Mouse (Mus musculus): ENCODE results near the gene Phlda3. TPM values are rescaled to one million over a fixed set of nuclear protein-coding genes. Genes with fewer than 3 reads are reported as not detected.

Gene Phlda3
- polyA plus RNA-seq, 1 experiment, result 7.6 TPM

GRCm38 (mm10) chr1:135807546-135807945 lies 41.6 kb downstream of the Phlda3 start:
- 73% methylated on average over 10 of the region's 10 CpGs for WGBS
- H3K4me3 ChIP-seq (replicated peaks; ENCODE audit: control insufficient read depth, low read depth, low read length), result no peak overlapping the region
- TF ChIP-seq CTCF (IDR thresholded peaks at IDR 0.05; ENCODE audit: control insufficient read depth, insufficient read depth, low read length) (no peak), POLR2A (IDR thresholded peaks at IDR 0.05; ENCODE audit: borderline replicate concordance, control insufficient read depth, low read depth, low read length) (no peak)
- H3K27ac ChIP-seq (ENCODE audit: control insufficient read depth, insufficient read depth, low read depth, low read length, poor library complexity), result no peak overlapping the region
- H3K4me1 ChIP-seq (ENCODE audit: control insufficient read depth, insufficient read depth, low read length), result no peaks in the 10 kb centered on the region

DNA sequence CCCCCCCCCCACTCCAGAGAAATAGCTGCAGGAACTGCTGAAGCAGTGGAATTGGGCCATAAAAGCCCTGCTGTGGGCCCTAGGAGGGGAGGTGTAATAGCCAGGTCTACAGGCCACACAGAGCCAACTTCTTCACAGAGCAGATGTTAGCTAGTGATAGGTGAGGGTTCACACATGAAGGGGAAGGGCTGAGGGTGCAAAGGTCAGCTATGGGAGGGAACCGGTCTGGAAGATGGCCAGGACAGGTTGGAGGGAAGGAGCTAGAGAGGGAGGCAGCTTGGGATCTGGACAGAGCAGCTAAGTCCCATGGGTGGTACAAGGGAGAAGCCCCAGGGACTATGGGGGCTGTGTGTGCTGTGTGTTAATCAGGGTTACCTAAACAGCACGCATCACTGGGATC lies 44.3 kb downstream of the Phlda3 start:
- WGBS, result 65% methylated on average over 2 of the region's 2 CpGs
- TF ChIP-seq POLR2A (IDR thresholded peaks at IDR 0.05; ENCODE audit: borderline replicate concordance, control insufficient read depth, low read depth, low read length) (no peak), CTCF (IDR thresholded peaks at IDR 0.05; ENCODE audit: control insufficient read depth, insufficient read depth, low read length) (no peak)
- Histone ChIP-seq H3K27ac (ENCODE audit: control insufficient read depth, insufficient read depth, low read depth, low read length, poor library complexity) (no peak overlapping the region), H3K4me3 (replicated peaks; ENCODE audit: control insufficient read depth, low read depth, low read length) (no peak overlapping the region), H3K4me1 (ENCODE audit: control insufficient read depth, insufficient read depth, low read length) (no peaks in the 10 kb centered on the region)

DNA sequence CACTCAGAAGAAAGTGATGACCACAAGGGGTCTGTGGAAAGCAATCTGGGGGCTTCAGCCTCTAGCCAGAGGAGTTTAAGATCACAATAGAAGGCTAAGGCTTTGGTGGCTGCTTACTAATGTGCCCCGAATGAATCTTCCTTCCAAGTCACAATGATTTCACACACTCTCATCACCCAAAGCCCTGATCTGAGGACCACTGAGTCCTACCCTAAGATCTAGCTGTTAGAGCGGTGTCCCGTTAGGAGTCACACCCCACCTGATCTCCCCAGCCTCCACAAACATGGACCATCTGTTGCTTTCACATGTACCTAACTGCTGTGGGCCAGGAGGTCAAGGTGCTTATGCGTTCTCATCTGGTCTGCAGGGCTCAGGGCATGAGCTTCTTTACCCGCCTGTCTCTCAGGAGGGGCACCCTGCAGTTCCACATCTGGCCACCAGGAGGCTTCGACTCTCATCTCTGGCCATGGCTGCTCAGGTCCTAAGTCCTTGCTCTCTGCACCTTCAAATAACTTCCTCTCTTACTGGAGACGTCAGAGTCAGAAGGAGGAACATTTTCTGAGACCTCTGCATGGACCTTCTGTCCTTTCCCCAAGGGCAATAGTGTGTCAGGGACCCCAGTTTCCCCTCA lies 45.2 kb downstream of the Phlda3 start:
- WGBS, result 34% methylated on average over 7 of the region's 7 CpGs
- no peak overlapping the region for H3K4me3 ChIP-seq (replicated peaks; ENCODE audit: control insufficient read depth, low read depth, low read length)
- no peaks in the 10 kb centered on the region for H3K4me1 ChIP-seq (ENCODE audit: control insufficient read depth, insufficient read depth, low read length)
- no peak overlapping the region for H3K27ac ChIP-seq (ENCODE audit: control insufficient read depth, insufficient read depth, low read depth, low read length, poor library complexity)
- TF ChIP-seq POLR2A (IDR thresholded peaks at IDR 0.05; ENCODE audit: borderline replicate concordance, control insufficient read depth, low read depth, low read length), result no peak
- TF ChIP-seq CTCF (IDR thresholded peaks at IDR 0.05; ENCODE audit: control insufficient read depth, insufficient read depth, low read length), result peak; percentile 92

DNA sequence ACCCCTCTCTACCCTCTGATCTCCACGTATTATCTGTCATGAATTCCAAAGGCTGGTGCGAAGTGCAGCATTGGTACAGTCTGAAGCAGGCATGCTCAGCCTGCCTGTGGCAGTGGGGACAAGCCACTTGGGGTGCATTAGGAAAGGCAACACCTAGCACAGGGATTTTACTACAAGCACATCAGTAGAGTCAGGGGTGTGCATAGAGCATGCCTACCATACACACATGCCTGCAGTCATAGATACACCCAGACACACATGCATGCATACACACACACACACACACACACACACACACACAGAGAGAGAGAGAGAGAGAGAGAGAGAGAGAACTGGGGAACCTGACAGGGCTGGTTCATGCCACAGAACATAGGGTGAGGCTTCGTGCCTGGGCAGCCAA lies 46.3 kb downstream of the Phlda3 start:
- Histone ChIP-seq H3K27ac (ENCODE audit: control insufficient read depth, insufficient read depth, low read depth, low read length, poor library complexity) (no peak overlapping the region), H3K4me1 (ENCODE audit: control insufficient read depth, insufficient read depth, low read length) (no peaks in the 10 kb centered on the region), H3K4me3 (replicated peaks; ENCODE audit: control insufficient read depth, low read depth, low read length) (no peak overlapping the region)
- no peak for TF ChIP-seq CTCF (IDR thresholded peaks at IDR 0.05; ENCODE audit: control insufficient read depth, insufficient read depth, low read length)
- TF ChIP-seq POLR2A (IDR thresholded peaks at IDR 0.05; ENCODE audit: borderline replicate concordance, control insufficient read depth, low read depth, low read length), result no peak
- 70% methylated on average over 3 of the region's 3 CpGs for WGBS

- Histone ChIP-seq H3K4me3 (replicated peaks; ENCODE audit: control insufficient read depth, low read depth, low read length) (no peak overlapping the region), H3K4me1 (ENCODE audit: control insufficient read depth, insufficient read depth, low read length) (no peaks in the 10 kb centered on the region), H3K27ac (ENCODE audit: control insufficient read depth, insufficient read depth, low read depth, low read length, poor library complexity) (no peak overlapping the region)
- WGBS, result 55% methylated on average over 2 of the region's 2 CpGs
- TF ChIP-seq POLR2A (IDR thresholded peaks at IDR 0.05; ENCODE audit: borderline replicate concordance, control insufficient read depth, low read depth, low read length), result no peak
- no peak for TF ChIP-seq CTCF (IDR thresholded peaks at IDR 0.05; ENCODE audit: control insufficient read depth, insufficient read depth, low read length)
Measured at GRCm38 (mm10) chr1:135812618-135813017, 46.7 kb downstream of the Phlda3 start.

DNA sequence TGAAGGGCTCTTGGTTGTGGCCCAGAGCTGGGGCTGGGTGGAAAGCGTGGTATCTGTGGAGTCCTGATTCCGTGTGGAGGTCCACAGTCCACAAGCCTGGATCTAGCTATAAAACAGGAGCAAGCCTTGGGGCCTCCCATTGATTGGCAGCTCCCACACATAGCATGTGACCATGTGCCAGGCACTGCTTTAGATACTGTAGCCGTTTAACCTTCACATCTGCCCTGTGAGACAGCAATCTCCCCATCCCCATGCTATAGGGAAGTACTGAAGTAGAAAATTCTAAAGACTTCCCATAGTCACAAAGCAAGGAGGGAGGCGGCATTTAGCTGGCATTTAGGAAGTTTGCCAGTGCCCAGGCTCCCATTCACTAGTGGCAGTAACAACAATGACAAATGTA lies 47.2 kb downstream of the Phlda3 start:
- Histone ChIP-seq H3K4me1 (ENCODE audit: control insufficient read depth, insufficient read depth, low read length) (no peaks in the 10 kb centered on the region), H3K4me3 (replicated peaks; ENCODE audit: control insufficient read depth, low read depth, low read length) (no peak overlapping the region), H3K27ac (ENCODE audit: control insufficient read depth, insufficient read depth, low read depth, low read length, poor library complexity) (no peak overlapping the region)
- TF ChIP-seq CTCF (IDR thresholded peaks at IDR 0.05; ENCODE audit: control insufficient read depth, insufficient read depth, low read length), result no peak
- TF ChIP-seq POLR2A (IDR thresholded peaks at IDR 0.05; ENCODE audit: borderline replicate concordance, control insufficient read depth, low read depth, low read length), result no peak
- WGBS, result 54% methylated on average over 4 of the region's 4 CpGs

- Histone ChIP-seq H3K4me1 (ENCODE audit: control insufficient read depth, insufficient read depth, low read length) (no peaks in the 10 kb centered on the region), H3K4me3 (replicated peaks; ENCODE audit: control insufficient read depth, low read depth, low read length) (no peak overlapping the region), H3K27ac (ENCODE audit: control insufficient read depth, insufficient read depth, low read depth, low read length, poor library complexity) (no peak overlapping the region)
- WGBS, result 52% methylated on average over 5 of the region's 5 CpGs
- TF ChIP-seq CTCF (IDR thresholded peaks at IDR 0.05; ENCODE audit: control insufficient read depth, insufficient read depth, low read length) (no peak), POLR2A (IDR thresholded peaks at IDR 0.05; ENCODE audit: borderline replicate concordance, control insufficient read depth, low read depth, low read length) (no peak)
Measured at GRCm38 (mm10) chr1:135813687-135814395, 47.9 kb downstream of the Phlda3 start.

DNA sequence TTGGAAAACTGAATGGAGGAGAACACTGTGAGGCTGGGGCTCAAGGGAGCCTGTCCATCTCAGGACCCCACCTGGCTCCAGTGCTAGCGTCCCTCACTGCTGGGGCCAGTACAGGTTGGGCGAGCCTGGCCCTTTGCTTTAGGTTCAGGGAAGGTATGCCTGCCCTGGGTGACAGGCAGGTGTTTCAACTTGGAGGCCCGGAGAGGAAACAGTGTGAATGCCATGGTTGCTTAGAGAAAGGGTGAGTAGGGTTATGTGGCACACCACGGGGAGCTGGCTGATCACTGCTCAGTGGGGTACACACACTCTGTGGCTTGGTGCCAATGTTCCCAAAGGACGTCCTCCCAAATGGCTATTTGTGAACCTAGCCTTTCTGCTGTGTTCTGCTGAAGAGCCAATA lies 48.6 kb downstream of the Phlda3 start:
- Histone ChIP-seq H3K4me1 (ENCODE audit: control insufficient read depth, insufficient read depth, low read length) (no peaks in the 10 kb centered on the region), H3K27ac (ENCODE audit: control insufficient read depth, insufficient read depth, low read depth, low read length, poor library complexity) (no peak overlapping the region), H3K4me3 (replicated peaks; ENCODE audit: control insufficient read depth, low read depth, low read length) (no peak overlapping the region)
- TF ChIP-seq CTCF (IDR thresholded peaks at IDR 0.05; ENCODE audit: control insufficient read depth, insufficient read depth, low read length) (no peak), POLR2A (IDR thresholded peaks at IDR 0.05; ENCODE audit: borderline replicate concordance, control insufficient read depth, low read depth, low read length) (no peak)
- WGBS, result 70% methylated on average over 5 of the region's 5 CpGs
